Mouse (Mus musculus): ENCODE results near the gene C1qtnf3. TPM values are rescaled to one million over a fixed set of nuclear protein-coding genes. Genes with fewer than 3 reads are reported as not detected.

The C1qtnf3 gene
- not detected for polyA plus RNA-seq (2017; shearing (Covaris generic))

- ATAC-seq: no peak
These were observed at the start of gene C1qtnf3 for GRCm38 (mm10) chr15:10951951-10952759. Gene C1qtnf3, plus strand, starts transcription at chr15:10952332.

DNA sequence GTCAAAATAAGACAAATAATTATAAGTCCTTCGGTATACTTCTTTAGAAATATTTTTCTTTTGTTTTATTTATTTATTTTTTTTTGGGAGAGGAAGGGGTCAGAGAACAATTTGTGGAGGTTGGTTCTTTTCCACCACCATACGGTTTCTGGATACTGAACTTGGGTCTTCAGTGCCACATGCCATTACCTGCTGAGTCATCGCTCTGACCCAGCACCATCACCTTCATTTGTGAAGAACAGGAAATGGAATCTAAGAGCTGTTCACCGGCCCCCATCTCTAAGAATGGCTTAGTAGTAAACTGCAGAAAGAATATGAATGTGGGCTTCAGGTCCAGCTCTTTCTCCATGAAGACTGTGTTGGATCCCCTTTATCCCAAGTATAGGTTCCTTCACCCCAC, 49.8 kb upstream of the C1qtnf3 start:
- ATAC-seq: no peak

- no peak for ATAC-seq
These were observed 35.4 kb upstream of the C1qtnf3 start for GRCm38 (mm10) chr15:10916611-10917311.

DNA sequence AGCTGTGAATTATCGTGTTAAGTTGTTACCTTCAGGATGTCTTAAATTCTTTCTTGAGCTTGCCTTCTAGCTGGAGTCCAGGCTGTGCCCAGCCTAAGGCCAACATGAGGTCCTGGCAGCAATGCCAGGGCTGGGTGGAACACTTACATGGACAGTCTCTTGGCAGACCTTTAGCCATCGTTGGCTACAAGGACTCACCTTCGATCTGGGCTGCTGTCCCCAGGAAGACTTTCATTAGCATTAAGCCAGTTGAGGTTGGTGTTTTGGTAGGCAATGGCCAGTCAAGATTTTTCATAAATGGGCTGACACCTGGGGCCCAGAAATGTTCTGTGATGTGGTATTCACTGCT, 34.8 kb upstream of the C1qtnf3 start:
- ATAC-seq: no peak

GRCm38 (mm10) chr15:10920212-10920611, 31.9 kb upstream of the C1qtnf3 start:
- no peak for ATAC-seq

DNA sequence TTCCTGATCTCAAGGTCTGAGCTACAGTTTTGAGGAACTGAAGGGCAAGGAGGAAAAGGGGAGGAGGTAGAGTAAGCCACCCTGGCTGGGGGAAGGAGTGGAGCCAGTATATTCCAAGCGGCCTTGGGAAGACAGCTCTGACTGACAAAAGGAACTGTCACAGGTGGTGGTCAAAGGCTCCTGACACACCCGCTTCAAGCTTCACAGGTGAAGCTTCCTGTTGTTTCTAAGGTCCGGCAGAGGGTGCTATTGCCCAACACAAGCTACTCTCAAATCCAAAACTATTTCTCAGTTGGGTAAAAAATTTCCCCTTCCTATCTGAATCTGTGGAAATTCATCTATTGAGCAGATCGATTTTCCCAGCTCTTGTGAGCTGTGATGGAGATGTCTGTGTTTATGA, 31.1 kb upstream of the C1qtnf3 start:
- ATAC-seq: no peak

- no peak for ATAC-seq
These were observed 30.1 kb upstream of the C1qtnf3 start for GRCm38 (mm10) chr15:10922061-10922460.

DNA sequence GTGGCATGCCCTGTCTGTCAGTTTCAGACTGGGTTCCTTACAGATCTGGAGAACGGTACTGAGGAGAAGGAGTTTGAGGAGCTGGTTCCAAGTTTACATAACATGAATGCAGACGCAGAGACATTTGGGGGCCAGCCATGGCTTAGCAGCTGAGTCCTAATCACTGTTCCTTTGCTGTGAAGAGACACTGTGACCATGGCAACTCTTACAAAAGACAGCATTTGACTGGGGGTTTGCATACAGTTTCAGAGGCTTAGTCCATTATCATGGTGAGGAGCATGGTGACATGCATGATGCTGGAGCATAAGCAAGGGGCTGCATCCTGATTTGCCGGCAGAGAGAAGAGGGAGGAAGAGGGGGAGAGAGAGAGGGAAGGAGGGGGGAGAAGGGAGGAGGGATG, 29.6 kb upstream of the C1qtnf3 start:
- ATAC-seq: no peak

DNA sequence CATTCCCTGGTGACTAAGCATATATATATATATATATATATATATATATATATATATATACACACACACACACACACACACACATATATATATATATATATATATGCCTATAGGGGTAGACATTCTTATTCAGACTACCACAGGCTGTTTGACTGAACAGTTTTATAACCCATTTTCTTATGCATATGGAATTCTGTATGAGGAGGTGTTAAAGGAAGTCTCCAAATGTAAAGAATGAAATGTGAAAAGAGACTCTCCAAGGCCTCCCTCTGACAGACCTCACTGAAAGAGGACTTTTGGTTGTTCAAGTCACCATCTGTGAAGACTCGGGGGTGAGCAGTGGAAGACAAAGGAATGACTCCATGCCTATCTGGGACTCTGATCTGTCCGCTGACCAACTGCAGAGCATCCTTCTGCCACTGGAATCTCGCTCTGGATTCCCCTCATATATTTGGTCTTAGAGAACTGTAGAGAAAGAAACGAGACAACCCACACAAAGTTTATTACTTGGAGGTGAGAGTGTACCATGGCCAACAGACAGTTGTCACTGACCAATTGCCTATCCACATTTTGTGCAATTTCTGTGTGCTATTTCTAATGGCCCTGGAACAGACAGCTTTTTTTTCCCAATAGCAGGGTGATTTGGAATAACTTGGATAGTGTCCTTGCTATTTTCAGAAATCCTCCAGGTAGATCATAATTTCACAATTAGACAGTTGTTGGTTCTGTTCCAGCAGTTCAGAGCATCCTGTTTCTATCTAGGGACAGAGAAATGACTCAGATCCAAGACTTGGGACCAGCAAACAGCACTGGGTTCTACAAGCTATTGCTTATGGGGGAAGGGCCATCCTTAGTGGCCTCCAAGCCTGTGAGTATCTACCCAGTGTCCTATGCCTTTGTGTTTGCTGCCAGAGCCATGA, 28.8 kb upstream of the C1qtnf3 start:
- no peak for ATAC-seq

- ATAC-seq: no peak
These were observed 24.8 kb upstream of the C1qtnf3 start for GRCm38 (mm10) chr15:10927325-10927724.

GRCm38 (mm10) chr15:10928633-10929270, 23.4 kb upstream of the C1qtnf3 start:
- no peak for ATAC-seq

DNA sequence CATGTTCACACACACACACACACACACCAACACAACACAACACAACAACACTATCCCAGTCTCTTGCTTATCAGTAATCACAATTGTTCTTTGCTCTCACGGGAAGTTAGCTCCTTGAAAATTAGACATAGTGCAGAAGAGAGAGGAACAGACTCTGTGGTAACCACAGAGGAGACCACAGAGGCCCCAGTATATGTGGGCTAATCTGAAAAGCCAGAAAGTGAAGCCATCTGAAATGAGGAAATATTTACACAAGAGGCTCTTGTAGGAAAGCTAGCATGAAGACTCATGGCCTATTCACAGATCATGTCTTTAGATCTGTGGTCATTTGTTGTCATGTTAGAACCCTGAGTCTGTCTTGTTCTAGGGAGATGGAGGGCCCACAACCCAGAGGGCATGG, 18.2 kb upstream of the C1qtnf3 start:
- no peak for ATAC-seq

DNA sequence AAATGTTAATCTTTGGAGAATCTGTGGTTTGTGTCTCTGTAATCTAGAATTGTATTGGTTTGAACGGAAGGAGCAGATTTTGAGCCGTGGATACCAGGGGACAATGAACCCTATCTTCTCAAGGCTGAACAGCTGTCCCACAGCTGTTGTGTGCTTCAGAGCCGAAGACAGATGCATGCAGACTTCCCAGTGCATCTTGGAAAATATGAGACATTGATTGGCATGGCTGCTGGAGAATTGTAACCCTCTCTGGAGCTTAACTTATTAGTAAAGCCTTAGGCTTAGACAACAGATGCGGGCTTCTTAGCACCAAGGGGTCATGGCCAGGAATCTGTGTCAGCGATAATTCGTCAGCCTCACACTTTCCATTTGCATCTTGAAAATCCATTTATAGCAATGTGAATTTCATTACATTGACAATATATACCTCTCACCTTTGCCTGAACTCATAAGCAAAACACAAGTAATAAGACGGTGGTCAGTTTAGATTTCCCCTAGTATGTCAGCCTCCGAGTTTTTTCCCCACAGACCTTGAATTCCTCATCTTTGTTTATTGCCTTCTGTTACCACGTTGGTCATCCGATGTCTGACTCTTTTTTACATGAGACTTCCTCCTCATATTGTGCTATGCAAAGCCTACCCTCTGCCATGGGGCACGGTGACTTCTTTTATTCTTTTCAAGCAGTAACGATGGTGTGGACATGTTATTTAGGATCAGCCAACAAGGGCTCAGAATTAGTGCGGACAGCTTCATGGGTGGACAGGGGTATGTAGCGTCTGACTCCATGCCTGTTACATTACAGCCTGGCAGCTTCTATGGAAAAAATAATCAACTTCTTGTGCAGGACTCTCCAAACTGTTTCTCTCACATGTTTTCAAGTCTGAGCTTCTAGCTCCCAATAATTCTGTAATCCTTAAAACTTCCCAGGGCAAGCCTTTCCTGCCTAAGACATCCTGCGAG, 11.7 kb upstream of the C1qtnf3 start:
- ATAC-seq: no peak

GRCm38 (mm10) chr15:10941901-10942300, 10.2 kb upstream of the C1qtnf3 start:
- no peak for ATAC-seq

GRCm38 (mm10) chr15:10947852-10948251, 4.3 kb upstream of the C1qtnf3 start:
- no peak for ATAC-seq

DNA sequence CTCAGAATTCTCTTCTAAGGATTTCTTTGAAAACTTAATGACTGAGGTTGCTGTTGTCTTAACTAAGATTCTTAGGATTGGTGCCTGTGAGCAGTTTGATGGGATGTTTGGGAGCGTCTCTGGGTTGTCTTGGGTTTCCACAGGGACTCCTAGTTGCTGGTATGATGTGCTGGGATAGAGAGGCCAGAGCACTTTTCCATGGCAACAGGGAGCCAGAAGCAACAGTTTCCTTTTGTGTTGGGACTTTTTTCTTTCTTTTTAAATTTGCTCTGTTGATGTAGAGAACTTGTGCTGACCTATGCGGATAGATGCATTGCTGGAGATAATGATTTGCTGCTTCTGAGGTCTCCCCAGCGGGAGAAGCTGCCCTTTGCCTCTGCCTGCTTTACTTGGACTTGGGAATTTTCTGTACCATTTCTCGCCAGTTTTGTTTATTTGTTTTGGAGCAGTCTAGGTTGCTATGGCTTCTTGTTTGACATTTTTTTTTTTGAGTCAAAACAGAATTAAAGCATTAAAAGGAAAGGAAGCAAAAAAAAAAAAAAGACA, 701 bp downstream of the C1qtnf3 start:
- no peak for ATAC-seq

DNA sequence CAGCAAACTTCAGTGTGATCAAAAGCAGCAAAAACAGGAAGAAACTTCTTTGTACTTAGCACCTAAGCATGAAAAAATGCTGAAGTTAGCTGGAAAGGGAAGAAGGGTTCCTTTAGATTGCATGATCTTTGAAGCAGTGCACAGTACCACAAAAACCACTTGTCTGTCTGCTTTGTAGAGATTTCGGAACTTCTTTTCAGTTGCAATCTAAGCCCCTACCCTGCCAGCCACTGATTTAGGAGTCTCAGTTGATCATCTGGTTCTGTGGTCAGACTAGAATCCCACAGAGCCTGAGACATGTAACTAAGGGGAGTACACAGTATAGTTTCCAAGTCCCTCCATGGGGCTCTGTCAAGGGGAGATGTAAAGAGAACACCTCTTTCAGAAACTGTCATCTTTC, 1.3 kb downstream of the C1qtnf3 start:
- ATAC-seq: no peak

DNA sequence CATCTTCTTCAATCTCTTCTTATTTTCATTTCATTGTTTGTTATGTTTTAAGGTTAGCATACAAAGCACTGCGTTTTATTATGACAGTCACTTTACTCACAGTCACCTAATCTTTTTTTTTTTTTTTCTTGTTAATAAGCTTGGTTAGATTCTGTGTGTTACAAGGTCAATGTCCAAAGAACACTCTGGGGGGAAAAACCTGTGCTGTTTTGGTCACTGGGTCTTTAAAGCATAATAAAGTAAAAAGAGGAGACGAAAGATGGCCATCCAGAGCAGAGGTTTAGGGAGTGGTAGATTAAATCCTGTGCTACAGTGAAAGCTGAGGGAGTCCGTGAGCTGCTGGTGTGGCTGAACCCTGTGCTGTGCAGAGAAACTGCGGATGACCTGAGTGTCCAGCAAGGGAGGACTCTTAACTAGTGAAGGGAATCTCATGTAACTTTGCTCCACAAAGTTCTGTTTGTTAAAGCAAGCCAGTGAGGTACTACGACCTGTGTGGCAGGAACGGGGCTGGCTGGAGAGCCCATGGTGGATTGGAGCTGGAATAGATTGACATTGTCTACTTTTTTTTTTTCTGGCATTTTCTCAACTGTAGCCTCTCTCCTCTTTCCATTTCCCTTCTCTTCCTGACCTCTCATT, 2.4 kb downstream of the C1qtnf3 start:
- ATAC-seq: no peak

DNA sequence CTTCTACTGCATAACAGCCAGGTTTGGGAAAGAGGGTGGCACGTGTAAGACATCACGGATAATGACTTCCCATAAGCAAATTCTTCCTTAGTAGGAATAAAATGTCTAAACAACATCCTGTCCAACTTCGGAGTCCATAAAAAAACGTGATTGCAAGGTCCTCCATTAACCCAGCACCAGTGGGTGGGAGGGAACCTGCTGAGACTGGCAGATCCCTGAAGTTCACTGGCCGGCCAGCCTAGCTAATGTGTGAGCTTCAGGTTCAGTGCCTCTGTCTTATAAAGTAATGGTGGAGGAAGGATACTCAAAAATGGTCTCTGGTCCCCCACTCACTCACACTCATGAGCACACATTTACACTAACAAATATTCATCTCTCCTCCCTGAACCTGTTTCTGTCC, 3.0 kb downstream of the C1qtnf3 start:
- no peak for ATAC-seq

GRCm38 (mm10) chr15:10956706-10957105, 4.6 kb downstream of the C1qtnf3 start:
- no peak for ATAC-seq
